Mouse (Mus musculus) left cerebral cortex, adult 9 months (tissue): ENCODE measurements at regions not wholly inside any gene's neighbourhood (a gene's known extent, or its start where the extent isn't known, plus 50 kb on each side); places are given as distances from the start of the nearest gene placed in this dataset.
"Not testable (repeated sequence)": the region's sequence is repeated elsewhere in the genome, so short reads cannot be mapped to it uniquely, and the experiment has no call there.

ENCODE experiments used
- DNase-seq, 2 experiments: peaks; one replicate each; pipeline ENCODE4 v3.0.0; 2022; ENCODE audit warnings: low spot score in 2 of 2

GRCm38 (mm10) chr9:76407549-76407948 is 83.9 kb upstream of the Hcrtr2 start:
- no peak for DNase-seq

GRCm38 (mm10) chr9:76401897-76402670 is 78.4 kb upstream of the Hcrtr2 start:
- not testable (repeated sequence) for DNase-seq

GRCm38 (mm10) chr9:76400900-76401299 is 77.2 kb upstream of the Hcrtr2 start:
- DNase-seq = no peak

GRCm38 (mm10) chr9:76393763-76394162 is 70.1 kb upstream of the Hcrtr2 start:
- DNase-seq = no peak

DNA sequence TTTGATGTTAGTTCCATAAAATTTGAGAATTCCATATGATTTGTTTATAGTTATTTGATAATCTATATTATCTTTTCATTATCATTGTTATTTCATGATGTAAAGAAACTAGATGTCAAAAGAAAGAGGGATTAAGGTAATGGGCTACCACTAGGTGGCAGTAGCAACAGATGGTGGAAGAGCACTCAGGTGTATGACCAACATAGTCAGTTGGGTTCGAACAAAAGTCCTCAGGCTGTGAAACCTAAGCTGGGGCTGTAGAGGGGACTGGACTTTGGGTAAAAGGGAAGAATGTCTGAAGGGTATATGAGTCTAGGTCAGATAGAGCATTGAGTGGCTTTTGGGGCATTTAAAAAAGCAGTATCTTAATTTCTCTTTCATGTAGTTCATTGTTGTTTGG is 67.2 kb upstream of the Hcrtr2 start:
- DNase-seq = peak in 1 of 2 experiments; percentile 5
